Mouse (Mus musculus): ENCODE measurements around the gene Lrrk1.

Lrrk1 gene

GRCm38 (mm10) chr7:66254993-66255392 is 133.2 kb downstream of the Lrrk1 start:
- no peak for ATAC-seq (ENCODE audit: low TSS enrichment)

GRCm38 (mm10) chr7:66253975-66254651 is 134.0 kb downstream of the Lrrk1 start:
- no peak for ATAC-seq (ENCODE audit: low TSS enrichment)

DNA sequence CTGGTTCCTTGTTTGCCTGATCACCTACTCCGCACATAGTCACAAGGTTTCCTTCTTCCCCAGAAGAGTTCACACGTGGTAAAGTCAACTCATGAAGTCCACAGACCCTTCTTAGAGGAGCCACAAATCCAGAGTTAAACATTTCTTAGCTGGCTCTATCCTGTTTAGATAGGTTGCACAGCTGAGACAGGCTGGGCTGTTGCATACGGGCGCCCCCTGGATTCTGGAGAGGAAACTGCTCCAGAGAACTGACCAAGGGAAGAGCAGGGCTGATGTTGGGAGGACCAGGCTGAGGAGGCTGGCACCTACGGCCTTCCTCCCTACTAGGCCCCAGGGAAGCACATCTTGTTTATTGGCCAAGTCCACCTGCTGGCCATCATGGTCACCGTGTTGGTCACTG is 138.1 kb downstream of the Lrrk1 start:
- ATAC-seq (ENCODE audit: low TSS enrichment): peak; percentile 91

- ATAC-seq (ENCODE audit: low TSS enrichment): no peak
Observed at GRCm38 (mm10) chr7:66249426-66249825, 138.7 kb downstream of the Lrrk1 start.

DNA sequence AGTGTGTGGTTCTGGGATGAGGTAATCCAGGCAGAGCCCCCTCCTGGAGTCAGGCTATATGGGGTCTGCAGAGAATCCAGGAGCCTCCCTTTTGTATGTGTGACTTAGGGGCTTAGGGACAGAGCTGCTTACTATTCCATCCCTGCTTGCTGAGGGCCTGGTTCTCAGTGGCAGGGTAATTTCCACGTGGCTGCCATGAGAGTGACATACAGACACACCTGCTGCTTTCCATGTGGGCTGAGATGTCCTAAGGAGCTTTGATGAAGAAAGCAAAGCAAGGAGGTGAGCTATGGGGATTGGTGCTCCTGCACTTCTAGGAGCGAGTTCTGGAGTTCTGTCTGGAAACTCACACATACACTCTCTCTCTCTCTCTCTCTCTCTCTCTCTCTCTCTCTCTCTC is 139.1 kb downstream of the Lrrk1 start:
- no peak for ATAC-seq (ENCODE audit: low TSS enrichment)

DNA sequence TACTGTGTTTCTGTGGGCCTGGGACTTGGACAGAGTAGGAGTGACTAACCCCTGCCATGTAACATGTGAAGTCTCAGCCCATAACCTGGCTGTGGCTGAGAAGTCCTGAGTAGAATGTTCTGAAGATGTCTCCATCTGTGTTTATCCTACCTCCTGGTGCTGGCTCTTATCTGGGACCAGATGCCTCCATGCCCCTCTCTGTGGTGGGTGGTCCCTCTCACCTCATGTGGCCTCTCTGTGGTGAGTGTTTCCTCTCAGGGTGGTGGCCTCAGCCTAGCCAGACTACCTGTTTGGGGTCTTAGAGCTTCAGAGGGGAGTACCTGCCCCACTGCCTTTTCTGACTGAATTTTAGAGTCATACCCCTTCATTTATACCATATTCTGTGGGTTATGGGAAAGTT is 139.9 kb downstream of the Lrrk1 start:
- no peak for ATAC-seq (ENCODE audit: low TSS enrichment)

DNA sequence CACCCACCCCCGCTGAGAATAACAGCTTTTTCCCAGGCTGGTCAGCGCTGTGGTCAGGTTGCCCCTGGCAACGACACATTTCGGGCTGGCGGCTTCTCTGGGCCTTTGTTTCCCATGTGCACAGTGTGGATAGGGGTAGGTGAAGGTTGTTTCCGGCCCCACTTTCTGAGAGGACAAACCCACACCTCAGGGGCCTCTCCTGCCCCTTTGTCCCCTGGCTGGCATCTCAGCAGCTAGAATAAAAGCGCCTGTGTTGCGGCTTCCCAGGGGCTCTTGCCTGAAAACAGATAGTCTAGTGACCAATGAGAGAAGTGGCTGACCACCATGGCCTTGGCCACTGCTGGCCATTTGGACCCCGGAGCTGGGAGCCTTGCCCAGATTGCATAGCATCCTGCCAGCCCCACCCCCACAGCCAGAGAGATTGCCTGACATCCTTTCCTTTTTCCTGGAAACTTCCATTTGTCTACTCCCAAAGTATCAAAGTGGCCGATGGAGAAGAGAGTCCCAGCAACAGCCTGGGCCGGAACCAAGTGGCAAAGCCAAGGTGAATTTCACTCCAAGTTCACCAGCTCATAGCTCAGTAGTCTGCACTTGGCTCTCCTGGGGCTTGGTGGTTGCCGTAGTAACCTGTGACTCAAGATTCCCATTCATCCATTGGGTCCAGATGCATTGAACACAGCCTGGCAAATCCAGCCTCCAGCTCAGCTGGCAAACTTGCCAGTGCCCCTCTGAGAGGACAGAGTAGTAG is 140.7 kb downstream of the Lrrk1 start:
- peak; percentile 72 for ATAC-seq (ENCODE audit: low TSS enrichment)

GRCm38 (mm10) chr7:66246716-66247235 is 141.4 kb downstream of the Lrrk1 start:
- ATAC-seq (ENCODE audit: low TSS enrichment): no peak

DNA sequence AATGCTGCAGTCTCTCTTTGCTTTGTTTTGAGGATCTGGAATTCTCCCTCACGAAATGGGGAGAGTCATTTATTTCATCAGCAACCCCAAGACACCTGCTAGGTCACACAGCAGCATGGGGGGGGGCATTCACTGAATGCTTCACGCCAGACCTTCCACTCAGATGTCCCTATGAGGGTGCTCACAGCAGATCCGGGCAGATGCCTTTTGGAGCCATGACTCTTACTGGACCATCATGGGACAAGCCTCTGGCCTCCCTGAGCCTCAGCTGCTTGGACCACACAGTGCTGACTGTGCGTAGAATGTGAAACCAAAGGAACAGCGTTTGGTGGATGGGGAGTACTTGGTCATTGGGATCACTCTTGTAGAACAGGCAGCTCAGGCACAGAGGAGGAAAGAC is 142.5 kb downstream of the Lrrk1 start:
- ATAC-seq (ENCODE audit: low TSS enrichment): no peak

DNA sequence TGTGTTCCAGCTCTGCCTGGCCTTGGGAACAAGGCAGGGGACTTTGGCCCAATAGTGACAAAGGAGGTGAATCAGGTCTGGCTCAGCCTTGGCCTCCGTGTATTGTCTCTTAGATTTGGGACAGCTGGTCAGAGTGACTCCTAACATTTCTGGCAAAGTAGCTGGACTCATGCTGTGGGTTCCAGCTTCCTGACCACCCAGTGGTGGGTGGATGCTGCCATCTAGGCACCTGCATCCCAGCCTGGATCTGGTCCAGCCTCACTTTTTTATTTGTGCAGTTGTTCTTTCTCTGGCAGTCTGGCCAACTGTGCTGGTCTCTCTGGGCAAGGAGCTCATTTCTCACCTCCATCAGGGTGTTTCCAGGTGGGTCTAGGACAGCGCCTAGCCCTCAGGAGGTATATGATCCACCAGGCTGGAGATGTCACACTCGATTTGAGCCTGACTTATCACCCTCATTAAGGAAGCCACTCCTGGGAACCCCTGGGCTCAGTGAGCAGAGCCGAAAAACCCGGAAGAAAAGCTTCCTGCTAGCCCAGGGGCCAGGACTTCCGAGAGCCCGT is 144.3 kb downstream of the Lrrk1 start:
- no peak for ATAC-seq (ENCODE audit: low TSS enrichment)

DNA sequence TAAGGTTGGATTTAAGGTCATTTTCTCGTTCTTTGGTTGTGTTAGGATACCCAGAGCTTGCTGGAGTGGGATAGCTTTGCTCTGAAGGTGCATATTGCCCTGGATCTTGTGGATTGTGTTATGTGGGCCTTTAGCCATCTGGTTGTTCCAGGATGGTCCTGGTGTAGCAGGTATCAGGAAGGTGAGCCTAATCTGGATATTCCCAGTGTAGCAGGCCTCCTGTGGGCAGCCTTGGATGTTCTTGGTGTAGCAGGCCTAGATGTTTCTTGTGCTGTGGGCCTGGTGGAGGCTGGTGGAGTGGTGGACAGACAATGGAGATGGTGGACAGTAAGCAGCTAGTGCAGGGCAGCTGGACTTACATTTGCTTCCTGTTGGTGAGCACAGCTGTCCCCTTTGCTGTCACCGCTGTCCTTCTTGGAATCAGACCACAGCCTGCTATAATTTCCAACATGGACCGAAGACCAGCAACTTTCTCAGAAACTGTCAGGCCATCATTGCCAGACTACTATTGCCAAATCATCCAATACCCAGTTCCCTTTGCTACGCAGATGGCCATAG is 146.2 kb downstream of the Lrrk1 start:
- no peak for ATAC-seq (ENCODE audit: low TSS enrichment)

DNA sequence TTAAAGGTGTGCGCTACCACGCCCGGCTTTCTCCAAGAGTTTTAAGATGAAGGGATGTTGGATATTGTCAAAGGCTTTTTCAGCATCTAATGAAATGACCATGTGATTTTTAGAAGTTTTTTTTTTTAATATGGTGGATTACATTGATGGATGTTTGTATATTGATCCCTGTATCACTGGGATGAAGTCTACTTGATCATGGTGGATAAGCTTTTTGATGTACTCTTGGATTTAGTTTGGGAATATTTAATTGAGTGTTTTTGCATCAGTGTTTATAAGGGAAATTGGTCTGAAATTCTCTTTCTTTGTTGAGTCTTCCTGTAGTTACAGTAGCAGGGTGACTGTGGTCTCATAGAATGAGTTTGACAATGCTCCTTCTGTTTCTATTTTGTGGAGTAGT is 150.0 kb downstream of the Lrrk1 start:
- ATAC-seq (ENCODE audit: low TSS enrichment): no peak

DNA sequence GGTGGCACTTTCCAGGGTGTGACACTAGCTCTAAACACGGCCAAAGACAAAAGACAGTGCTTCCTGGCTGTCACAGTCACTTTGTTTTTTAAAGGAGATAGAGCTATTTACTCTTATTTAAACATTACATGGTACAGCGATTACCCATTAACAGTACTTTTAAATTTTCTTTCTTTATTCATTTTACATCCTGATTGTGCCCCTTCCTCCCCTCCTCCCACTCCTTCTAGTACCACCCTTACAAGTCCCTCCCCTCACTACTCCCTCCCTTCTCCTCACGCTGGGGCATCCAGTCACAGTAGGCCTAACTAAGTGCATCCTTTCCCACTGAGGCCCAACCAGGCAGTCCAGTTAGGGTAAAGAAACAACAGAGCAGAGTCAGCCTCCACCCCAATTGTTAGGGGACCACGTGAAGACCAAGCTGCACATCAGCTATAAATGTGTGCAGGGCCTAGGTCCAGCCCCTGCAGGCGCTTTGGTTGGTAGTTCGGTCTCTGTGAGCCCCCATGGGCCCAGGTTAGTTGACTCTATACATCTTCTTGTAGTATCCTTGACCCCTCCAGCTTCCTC is 154.1 kb downstream of the Lrrk1 start:
- no peak for ATAC-seq (ENCODE audit: low TSS enrichment)

- no peak for ATAC-seq (ENCODE audit: low TSS enrichment)
Observed at GRCm38 (mm10) chr7:66233141-66233946, 154.8 kb downstream of the Lrrk1 start.

- no peak for ATAC-seq (ENCODE audit: low TSS enrichment)
Observed at GRCm38 (mm10) chr7:66231861-66232260, 156.3 kb downstream of the Lrrk1 start.

- ATAC-seq (ENCODE audit: low TSS enrichment): peak; percentile 55; the same call in 1 of the 2 replicates
Observed at GRCm38 (mm10) chr7:66230638-66231550, 157.3 kb downstream of the Lrrk1 start.

DNA sequence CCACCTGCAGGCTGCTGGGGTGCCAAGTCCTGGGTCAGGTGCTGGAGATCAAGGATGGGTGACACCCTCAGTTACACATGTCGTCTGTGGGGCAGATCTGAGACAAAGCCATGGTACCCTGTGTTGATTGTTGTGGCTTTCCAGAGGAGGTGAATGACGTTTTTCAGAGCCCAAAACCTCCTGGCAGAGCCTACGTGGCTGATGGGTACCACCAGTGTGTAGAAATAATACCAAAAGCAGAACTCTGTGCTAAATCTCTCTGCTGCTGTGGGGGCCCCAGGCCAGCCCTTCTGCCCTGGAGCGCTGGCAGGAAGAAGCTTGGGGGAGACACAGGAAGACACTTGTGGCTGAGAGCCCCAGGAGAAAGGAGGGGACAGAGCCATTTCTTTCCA is 157.9 kb downstream of the Lrrk1 start:
- ATAC-seq (ENCODE audit: low TSS enrichment): 0 out of 2 replicates have a peak, but pooled peaks have one; percentile 23

DNA sequence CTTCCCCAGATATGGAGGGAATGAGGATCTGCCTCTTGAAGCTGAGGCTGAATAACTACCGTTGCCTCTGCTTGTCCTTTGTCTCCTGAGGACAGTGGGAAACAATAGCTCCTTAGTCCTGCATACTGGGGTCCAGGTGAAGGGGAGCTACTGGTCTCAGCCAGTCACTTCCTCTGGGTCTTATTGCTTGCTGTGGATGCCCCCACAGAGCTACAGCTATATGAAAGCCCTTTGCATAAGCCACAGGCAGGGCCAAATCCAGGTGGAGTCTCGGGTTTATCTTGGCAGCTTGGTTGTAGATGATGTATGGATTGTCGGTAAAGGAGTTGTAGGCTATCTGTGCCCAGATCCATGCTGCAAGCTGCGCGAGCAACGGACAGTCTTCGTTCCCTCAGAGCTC is 158.7 kb downstream of the Lrrk1 start:
- ATAC-seq (ENCODE audit: low TSS enrichment): no peak

- no peak for ATAC-seq (ENCODE audit: low TSS enrichment)
Observed at GRCm38 (mm10) chr7:66228610-66228920, 159.6 kb downstream of the Lrrk1 start.

DNA sequence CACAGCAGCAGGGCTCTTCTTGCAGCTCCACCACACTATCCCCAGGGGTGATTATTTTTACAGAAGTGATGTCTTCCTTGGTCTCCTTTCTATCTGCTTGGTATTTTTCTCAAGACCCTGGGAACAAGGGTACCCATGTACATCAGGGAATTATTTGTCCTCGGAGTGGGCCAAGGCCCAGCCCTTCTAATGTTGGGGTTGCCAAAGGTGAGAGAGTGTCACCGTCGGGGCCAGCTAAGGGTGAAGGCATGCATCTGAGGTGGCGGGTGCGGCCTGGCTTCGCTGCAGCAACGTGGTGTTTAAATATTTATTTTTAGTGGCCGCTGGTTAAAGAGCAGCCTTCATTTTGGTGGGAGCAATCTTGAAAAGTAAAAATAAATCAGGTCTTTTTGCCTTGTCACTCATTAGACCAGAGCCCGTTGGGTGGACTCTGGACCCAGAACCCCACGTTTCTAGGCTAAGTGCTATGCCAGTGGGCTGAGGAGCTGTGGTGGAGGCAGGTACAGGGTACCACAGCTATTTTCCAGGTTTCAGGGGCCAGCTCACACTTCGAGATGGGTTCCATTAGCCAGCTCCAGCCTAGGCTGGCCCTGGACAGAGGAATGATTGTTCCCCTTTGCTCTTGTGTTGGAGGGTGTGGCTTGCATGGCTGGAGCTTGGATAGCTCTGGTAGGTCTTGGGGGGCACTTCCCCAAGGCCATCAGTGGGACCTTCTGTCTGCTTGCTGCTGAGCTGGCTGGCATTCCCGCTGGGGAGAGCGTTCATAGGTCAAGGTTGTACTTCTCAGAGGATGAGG is 160.1 kb downstream of the Lrrk1 start:
- no peak for ATAC-seq (ENCODE audit: low TSS enrichment)

Measured in frontal cortex, adult (tissue).